Mouse (Mus musculus): ENCODE measurements at regions not wholly inside any gene's neighbourhood (a gene's known extent, or its start where the extent isn't known, plus 50 kb on each side); places are given as distances from the start of the nearest gene placed in this dataset.

- DNase-seq = no peak
Observed at GRCm38 (mm10) chr16:68017672-68018071, 397.0 kb upstream of the Cadm2 start.

DNA sequence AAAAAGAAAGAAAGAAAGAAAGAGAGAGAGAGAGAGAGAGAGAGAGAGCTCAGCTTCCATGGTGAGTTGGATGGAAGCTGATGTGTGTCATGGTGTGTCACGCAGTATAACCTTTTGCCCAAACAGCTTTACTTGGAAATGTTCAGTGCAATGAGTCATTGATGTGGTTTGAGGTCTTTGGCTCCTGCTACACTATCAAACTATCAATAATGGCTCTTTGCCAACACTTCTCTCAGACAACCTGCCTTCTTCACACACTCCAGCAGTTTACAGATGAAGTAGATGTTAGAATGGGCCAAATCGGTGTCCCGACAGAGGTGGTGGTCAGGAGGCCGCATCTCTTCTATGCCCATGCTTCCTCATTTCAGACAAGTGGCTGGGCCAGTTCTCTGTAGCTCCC lies 369.0 kb upstream of the Cadm2 start:
- DNase-seq = no peak

DNA sequence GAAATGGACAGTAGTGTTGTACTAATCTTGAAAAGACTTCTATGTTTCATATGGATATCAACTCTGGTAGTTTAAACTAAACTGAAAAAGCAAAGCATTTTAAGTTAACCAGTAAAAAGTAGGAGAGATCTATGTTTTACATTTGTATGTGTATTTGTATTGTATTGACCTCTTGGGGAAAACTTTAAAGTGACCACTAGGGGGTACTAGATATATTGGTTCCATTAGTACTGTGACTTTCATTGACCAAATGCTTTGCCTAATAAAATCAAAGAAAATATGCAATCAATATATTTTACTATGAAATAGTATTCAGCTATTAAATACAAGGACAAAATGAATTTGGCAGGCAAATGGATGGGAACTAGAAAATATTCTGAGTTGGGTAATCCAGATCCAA lies 355.9 kb upstream of the Cadm2 start:
- no peak for DNase-seq

DNA sequence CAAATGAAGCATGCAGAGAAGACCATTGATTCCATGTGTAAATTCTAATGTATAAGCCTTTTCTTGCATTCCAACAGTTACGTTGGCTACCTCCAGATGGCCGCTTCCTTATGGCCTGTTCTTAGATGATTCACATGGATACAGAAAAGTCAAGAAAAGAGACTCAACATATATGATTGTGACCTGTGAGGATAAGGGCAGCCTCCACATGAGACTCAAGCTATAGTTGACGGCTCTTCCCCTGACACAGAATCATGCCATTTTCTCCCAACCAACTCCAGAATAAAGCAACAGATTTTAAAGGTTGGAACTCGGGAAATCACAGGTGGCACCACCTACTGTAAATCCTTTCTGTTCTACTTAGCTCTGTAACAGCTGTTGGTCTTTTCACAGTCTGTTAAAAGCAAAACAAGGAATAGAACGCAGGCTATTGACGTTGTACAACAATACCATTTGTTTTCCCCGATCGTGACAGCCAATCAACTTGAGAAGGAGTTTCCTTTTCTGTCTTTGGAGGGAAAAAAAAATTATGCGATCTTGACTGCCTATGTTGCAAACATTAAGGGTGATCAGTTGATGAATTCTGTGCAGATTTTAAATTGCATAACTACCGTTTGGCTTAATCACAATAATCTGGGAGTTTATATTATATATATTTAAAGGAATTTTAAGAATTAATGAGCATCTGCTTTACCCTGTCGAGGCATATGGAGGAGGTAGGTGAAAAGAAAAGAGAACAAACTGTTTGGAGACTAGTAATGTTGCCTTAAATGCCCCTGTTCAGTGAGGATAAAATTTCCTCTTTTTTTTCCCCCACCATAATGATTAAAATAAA lies 347.8 kb upstream of the Cadm2 start:
- no peak for DNase-seq

DNA sequence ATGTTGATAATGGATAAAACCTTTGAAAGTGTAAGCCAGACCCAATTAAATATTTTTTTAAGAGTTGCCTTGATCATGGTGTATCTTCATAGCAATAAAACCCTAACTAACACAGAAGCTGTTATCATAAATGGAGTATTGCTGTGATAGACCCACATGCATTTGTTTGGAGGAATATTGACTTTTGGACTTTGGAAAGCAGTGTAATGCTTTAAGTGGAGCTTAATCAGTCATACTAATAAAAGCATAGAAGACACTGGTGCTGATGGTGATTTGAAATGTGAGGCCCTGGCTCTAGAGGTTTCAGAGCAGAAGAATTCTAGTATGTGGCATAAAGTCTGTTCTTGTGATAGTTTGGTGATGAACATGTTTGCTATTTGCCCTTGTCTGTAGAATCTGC lies 328.4 kb upstream of the Cadm2 start:
- no peak for DNase-seq

DNA sequence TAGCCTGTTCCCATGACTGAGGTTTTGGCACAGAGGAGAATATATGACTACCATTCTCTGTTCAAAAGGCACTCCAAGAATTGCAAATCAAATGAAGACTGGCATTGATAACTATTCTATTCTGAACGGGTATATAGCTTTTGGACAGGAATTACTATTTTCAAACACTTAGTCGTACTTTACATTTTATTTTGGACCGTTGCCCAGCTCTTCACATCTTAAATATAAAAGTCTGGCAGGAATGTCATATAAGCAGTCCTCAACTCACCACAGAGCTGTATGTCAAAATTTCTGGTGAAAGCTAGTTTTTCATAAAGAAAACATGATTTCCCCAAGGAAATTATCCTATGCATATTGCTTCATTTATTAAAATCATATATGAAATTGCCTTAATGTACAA lies 323.7 kb upstream of the Cadm2 start:
- no peak for DNase-seq

DNA sequence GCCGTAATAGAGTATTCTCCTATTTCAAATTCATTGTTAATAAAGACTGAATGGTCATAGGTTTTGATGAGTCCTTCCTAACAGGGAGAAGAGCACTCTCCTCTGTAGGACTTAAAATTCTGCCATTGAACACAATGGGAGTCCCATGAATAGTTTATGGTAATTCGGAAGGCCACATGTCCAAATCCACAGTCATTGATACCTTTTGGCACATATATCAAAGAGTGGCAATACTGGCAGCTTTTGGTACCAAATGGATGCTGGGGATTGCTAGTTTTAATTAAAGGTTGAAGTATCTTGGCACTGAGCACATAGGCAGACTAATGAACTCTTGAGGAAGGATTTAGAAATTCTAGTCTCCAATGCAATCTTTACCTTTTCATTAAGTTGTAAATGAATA lies 298.5 kb upstream of the Cadm2 start:
- no peak for DNase-seq

GRCm38 (mm10) chr16:67871304-67872022 lies 250.8 kb upstream of the Cadm2 start:
- no peak for DNase-seq

DNA sequence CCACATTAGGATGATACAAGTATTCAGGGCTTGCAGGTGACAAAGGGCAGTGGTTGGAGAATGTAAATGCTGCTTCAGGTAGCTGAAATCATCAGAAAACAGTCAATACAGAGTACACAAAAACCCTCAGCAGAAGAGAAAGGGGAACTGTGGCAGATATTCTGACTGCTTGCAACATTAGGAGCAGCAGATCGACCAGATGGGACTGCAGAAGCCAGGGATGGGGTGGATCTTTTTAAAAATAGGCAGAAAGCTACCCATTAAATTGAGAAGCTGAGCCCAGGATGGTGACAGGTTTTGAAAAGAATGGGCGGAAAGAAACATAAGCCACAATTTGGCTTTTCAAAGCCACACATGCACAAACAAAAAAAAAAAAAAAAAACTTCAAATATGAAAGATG lies 229.5 kb upstream of the Cadm2 start:
- no peak for DNase-seq

GRCm38 (mm10) chr16:67844481-67844880 lies 223.8 kb upstream of the Cadm2 start:
- no peak for DNase-seq

- no peak for DNase-seq
Observed at GRCm38 (mm10) chr16:67797236-67797635, 176.5 kb upstream of the Cadm2 start.

GRCm38 (mm10) chr16:67776091-67776490 lies 155.4 kb upstream of the Cadm2 start:
- DNase-seq = peak; percentile 29

GRCm38 (mm10) chr16:67769114-67769513 lies 148.4 kb upstream of the Cadm2 start:
- no peak for DNase-seq

- DNase-seq = no peak
Observed at GRCm38 (mm10) chr16:67735398-67735797, 114.7 kb upstream of the Cadm2 start.

GRCm38 (mm10) chr16:67698619-67699018 lies 77.9 kb upstream of the Cadm2 start:
- no peak for DNase-seq

Data from gastrocnemius, postnatal 10 days (tissue).